Mouse (Mus musculus): ENCODE data around the gene Gm49450.
A peak's percentile ranks its signal among the peaks of the same experiment; 100 is the strongest.

- TF ChIP-seq CTCF (IDR thresholded peaks at IDR 0.05; ENCODE audit: low read depth, low read length) (peak; percentile 90), EP300 (IDR thresholded peaks at IDR 0.05; ENCODE audit: insufficient read depth, low read depth, low read length) (peak; percentile 94), POLR2A (IDR thresholded peaks at IDR 0.05; ENCODE audit: insufficient read depth, low read length) (peak; percentile 10)
Measured at GRCm38 (mm10) chr15:98993093-98993793, 39.9 kb upstream of the Gm49450 start.

Data from ES-Bruce4 (cell line).